Mouse (Mus musculus) Patski (cell line): ENCODE measurements around the gene Ebf1. TPM values are rescaled to one million over a fixed set of nuclear protein-coding genes. Genes with fewer than 3 reads are reported as not detected.

Source experiments
- ATAC-seq: fragments of 100-300 bp; one replicate; pipeline ENCODE4 v1.8.0; 2021
- CTCF ChIA-PET: fragments of 350-600 bp; sonication (Branson Sonifier 250); formaldehyde crosslinking; loops from one replicate; lab custom pipeline; 2022; ENCODE audit warnings: inconsistent platforms; lab: Charles Lee
- POLR2A ChIA-PET: fragments of 350-600 bp; sonication (Branson Sonifier 250); formaldehyde crosslinking; loops from one replicate; lab custom pipeline; 2022; ENCODE audit warnings: antibody characterized with exemption, inconsistent platforms; lab: Charles Lee
- DNase-seq: peaks from one replicate; pipeline ENCODE4 v3.0.0-alpha.2; 2011; ENCODE audit warnings: low read depth, low spot score
- H3K27me3 ChIP-seq: fragments of 371-371 bp; one replicate; pipeline ENCODE4 v1.5.1; 2021
- CTCF ChIP-seq: fragments of 100-300 bp; IDR thresholded peaks from one replicate; pipeline ENCODE4 v1.5.1; 2021
- in situ Hi-C: fragments of 300-500 bp; cut with MboI; formaldehyde crosslinking; loops from 3 replicates; pipeline ENCODE4 v1.11.1; 2018; ENCODE audit warnings: low pct_unique_long_range_greater_than_20kb, mixed read lengths
- polyA plus RNA-seq: library from polyadenylated mRNA; unstranded; gene quantifications from one replicate; pipeline ENCODE4 v1.2.3, GENCODE M21; 2021

The Ebf1 gene
- polyA plus RNA-seq, 1 experiment from 2014 or later, result 7.3 TPM

DNA sequence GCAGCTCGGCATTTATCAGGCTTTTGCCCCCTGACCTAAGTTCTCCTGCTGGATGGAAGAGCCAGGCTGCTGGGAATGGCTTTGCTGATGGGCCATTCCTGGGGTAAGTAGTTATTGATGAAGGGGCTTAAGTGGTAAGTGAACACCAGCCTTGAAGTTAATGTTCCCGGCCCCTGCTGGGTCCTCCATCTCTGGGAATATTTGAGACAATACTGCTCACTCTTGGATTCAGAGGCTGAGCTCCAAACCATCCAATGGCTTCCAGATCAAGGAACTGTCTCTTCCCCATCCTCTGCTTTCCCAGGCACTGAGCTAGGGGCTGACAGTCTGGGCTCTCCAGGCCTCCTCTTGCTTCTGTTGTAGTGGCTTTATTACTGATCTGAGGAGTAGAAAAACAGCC lies 116.2 kb downstream of the Ebf1 start:
- ChIA-PET CTCF (no interaction called here), POLR2A (interaction anchor here (1.3 kb wide), 1 partner anchor 39 kb away, joined by 3 read pairs; no protein-coding TSS in a partner anchor)
- no peak for ATAC-seq
- DNase-seq, result no peak
- no peak for TF ChIP-seq CTCF
- no peaks in the 10 kb centered on the region for H3K27me3 ChIP-seq
- in situ Hi-C loops, result no loop called here

DNA sequence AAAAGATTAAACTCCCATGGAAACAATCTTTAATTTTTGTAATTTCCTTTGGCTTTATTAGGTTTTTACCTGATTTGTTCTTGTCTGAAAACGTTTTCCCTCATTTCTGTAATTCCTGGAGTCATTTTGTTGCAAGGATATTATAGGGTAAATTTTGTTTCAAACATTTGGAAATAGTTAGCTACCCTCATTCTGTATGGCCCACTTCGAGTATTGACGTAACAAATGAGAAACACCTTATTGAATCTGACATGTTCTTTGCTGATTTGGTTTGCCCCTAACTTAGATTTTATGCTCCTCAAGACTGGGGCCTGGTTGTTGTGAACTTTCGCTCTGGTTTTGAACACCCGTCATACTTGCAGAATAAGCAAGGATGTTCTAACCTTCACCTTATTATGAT lies 120.9 kb downstream of the Ebf1 start:
- in situ Hi-C loops, result no loop called here
- TF ChIP-seq CTCF, result no peak
- CTCF ChIA-PET, result interaction anchor here (1.4 kb wide), 1 partner anchor 21 kb away, joined by 3 read pairs; no protein-coding TSS in a partner anchor
- ATAC-seq (no peak), DNase-seq (no peak)
- POLR2A ChIA-PET, result no interaction called here
- no peaks in the 10 kb centered on the region for H3K27me3 ChIP-seq

DNA sequence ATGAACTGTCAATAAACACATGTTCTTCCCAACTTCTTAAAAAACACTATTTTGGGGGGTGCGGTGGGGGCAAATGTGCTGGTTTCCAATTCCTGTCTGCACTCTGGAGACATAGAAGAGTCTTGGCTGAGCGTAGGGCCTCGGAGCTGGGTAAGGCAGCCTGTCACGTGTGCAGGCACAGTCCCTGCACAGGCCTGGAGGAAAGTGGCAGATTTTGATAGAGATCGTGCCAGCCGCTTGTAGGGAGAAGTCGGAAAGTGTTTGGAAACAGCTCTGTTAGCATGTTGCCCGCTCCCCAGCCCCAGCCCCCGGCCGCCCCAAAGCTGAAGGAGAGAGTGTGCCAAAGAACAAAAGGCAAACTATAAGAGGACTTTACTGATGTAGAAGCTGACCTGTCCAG lies 121.7 kb downstream of the Ebf1 start:
- H3K27me3 ChIP-seq, result no peaks in the 10 kb centered on the region
- in situ Hi-C loops, result no loop called here
- ATAC-seq (no peak), DNase-seq (no peak)
- TF ChIP-seq CTCF, result no peak
- ChIA-PET POLR2A (no interaction called here), CTCF (interaction anchor here (1.4 kb wide), 1 partner anchor 22 kb away, joined by 3 read pairs; no protein-coding TSS in a partner anchor)

DNA sequence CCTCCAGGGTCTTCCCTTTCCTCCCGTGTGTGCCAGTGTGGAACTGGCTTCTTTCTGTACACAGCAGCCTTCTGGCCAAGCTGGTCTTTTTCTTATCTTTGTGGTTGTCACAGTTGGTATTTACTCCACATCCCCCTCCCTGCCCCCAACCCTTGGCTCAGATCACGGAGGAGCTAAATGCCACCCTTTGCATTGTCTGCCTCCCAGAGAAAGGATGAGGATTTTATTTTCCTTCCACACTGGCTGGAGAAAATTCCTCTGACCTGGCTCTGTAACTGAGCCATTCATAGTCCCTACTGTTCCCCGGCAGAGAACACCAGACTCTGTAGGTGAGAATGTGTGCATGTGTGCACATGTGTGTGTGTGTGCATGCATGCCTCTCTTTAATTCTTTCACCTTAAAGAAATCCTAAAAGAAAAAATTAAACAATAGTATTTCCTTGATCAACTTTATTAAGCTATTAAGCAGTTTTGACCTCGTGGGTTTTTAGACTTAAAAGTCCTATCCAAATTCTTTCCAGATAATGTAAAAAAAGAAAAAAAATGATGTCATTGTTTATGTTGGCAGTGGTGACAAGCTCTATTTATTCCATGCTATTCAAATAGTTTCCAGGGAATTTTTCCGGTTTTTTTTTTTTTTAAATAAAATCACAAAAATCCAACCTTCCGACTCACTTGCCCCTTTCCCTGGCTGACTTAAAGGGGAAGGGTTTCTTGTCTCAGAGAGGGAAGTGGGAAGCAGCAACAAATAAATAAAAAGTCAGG lies 123.3 kb downstream of the Ebf1 start:
- DNase-seq, result no peak
- POLR2A ChIA-PET, result interaction anchor here (0.6 kb wide), 1 partner anchor 1265 kb away, joined by 4 read pairs; no protein-coding TSS in a partner anchor

DNA sequence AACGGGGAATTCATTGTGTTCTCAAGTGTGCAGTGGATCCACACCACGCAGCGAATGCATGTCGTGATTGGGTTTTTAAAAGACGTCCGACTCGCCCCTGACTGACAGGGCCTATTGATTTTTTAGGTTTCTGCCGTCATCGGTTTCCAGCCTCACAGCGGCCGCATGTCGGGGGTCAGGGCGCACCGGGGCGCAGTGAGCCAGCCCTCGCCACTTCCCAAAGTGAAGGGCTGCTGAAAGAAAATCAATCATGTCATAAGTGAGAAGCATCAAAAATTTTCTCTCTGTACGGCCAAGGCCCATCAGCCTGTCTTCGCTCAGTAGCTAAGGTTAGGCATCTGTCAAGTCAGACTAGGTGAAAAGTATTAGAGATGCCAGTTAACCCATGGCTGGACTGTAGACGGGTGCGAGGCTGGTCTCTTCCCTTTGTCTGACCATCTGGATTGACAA lies 124.0 kb downstream of the Ebf1 start:
- no peak for ATAC-seq
- no peak for TF ChIP-seq CTCF
- ChIA-PET CTCF (no interaction called here), POLR2A (no interaction called here)
- DNase-seq, result no peak
- no peaks in the 10 kb centered on the region for H3K27me3 ChIP-seq
- in situ Hi-C loops, result no loop called here

More for the DNA sequence above, 123.3 kb downstream of the Ebf1 start:
- no peak for ATAC-seq
- in situ Hi-C loops, result no loop called here
- CTCF ChIA-PET, result no interaction called here
- TF ChIP-seq CTCF, result no peak
- H3K27me3 ChIP-seq, result no peaks in the 10 kb centered on the region

DNA sequence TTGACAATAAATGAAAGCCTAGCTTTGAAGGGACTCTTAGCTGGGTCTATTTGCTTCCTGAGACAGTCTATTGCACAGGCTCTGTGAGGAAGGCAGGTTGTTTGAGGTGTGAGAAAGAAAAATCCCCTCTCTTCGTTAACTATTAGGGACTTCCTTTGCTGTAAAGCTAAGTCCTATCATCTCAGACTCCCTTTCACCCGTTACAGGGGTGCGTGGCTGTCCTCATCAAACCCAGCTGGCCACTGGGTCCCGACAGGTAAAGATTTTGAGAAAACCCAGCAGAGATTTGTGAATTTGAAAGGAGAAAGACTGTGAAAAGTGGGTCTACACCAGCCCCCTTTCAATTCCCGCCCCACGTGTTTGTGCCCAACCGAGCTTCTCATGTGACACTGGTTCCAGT lies 127.3 kb downstream of the Ebf1 start:
- ChIA-PET CTCF (no interaction called here), POLR2A (interaction anchor here (1.1 kb wide), 1 partner anchor 13 kb away, joined by 3 read pairs; no protein-coding TSS in a partner anchor)
- TF ChIP-seq CTCF, result no peak
- DNase-seq (no peak), ATAC-seq (no peak)
- no peaks in the 10 kb centered on the region for H3K27me3 ChIP-seq
- in situ Hi-C loops, result no loop called here

DNA sequence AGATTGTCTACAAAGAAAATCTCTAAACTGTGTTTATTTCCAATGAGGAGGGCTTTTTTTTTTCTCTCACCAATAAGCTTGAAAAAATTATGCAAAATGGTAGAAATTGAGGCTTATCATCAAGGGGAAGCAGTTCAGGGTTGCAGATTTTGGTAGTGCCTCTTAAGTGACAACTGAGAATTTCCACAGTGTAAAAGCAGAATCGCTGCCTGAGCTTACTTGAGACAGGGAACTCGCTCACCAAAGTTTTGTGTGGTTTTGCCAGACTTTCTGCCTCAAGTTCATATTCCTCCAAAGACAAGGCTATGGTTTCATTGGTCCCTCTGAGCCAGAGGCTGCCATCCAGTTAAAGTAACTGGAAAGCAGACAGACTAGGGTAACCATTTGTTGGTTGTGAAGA lies 128.8 kb downstream of the Ebf1 start:
- in situ Hi-C loops, result no loop called here
- ATAC-seq (no peak), DNase-seq (no peak)
- no peak for TF ChIP-seq CTCF
- CTCF ChIA-PET, result no interaction called here
- POLR2A ChIA-PET, result no interaction called here
- H3K27me3 ChIP-seq, result no peaks in the 10 kb centered on the region

DNA sequence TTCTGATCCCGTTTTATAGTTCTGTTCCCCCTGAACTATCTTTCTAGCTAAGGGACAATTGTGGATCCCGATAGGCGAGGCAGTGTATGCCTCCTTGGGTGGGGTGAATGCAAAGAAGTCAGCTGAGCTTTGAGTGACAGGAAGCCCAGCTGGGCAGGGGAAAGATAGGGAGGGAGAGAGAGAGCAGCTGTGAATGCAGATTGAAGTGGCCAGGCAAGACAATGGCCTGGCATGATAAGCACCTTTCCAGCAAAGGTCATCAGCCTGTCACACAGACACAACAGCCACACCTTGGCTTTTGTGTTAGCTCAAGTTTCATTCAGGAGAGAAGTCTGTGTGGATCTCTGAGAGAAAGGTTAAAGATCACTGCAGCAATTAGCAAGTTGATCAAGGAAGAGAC lies 129.6 kb downstream of the Ebf1 start:
- TF ChIP-seq CTCF, result no peak
- no peaks in the 10 kb centered on the region for H3K27me3 ChIP-seq
- ATAC-seq, result no peak
- ChIA-PET POLR2A (no interaction called here), CTCF (no interaction called here)
- in situ Hi-C loops, result no loop called here
- no peak for DNase-seq

DNA sequence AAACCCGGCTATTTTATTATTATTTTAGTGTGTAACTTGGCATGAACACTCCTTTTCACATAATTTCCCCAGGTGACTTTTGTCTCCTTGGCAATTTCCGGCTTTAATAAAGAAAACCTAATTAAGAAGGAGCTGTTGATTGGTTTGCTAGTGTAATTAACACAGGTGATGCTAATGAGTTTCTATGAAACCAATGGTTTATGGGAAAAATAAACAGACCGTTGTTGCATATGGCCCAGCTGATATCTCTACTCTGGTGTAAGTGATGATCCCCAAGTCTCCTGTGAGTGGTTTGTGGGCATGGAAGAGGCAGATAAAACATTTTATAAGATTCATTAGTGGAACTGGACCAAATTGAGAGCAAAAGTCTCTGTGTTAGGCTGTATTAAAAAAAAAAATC lies 132.2 kb downstream of the Ebf1 start:
- no peak for DNase-seq
- ATAC-seq, result no peak
- ChIA-PET POLR2A (interaction anchor here (0.7 kb wide), 1 partner anchor 20 kb away, joined by 3 read pairs; no protein-coding TSS in a partner anchor), CTCF (interaction anchor here (1.1 kb wide), 1 partner anchor 18 kb away, joined by 3 read pairs; no protein-coding TSS in a partner anchor)
- no peaks in the 10 kb centered on the region for H3K27me3 ChIP-seq
- no peak for TF ChIP-seq CTCF
- in situ Hi-C loops, result no loop called here

DNA sequence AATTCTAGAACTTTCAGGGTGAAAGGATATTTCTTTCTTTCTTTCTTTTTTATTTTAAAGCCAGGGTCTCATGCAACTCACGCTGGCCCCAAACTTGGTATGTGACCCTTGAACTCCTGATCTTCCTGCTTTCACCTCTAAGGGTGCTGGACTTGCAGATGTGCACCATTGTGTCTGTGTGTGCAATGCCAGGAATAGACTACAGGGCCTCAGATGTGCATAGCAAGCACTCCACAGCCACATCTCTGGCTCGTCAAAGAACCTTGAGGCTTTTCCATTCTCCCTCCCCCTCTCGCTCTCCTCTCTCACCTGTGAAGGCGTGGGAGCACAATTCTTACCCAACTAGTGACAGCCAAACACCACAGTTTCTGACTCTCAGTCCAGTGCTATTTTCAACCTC lies 137.2 kb downstream of the Ebf1 start:
- no peaks in the 10 kb centered on the region for H3K27me3 ChIP-seq
- DNase-seq (no peak), ATAC-seq (no peak)
- CTCF ChIA-PET, result no interaction called here
- no peak for TF ChIP-seq CTCF
- in situ Hi-C loops, result no loop called here
- POLR2A ChIA-PET, result no interaction called here

DNA sequence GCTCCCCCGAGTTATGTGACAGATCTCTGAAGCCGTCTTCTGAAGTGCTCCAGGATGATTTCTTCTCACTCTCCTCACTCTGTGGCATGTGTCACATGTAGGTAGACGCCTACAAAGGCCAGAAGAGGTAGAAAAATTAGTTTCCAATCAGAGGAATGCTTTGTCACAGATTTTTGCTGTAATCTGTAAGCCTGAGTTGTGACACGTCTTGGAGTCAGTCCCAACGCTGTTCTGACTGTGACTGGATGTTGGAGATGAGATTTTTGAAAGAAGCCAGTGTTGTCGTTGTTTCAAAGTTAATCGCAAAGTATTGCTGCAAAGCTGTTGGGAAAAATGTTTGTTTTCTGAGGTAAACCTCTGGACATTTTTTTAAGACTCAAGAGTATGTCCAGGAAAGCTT lies 139.2 kb downstream of the Ebf1 start:
- ATAC-seq (no peak), DNase-seq (no peak)
- ChIA-PET CTCF (no interaction called here), POLR2A (no interaction called here)
- no peaks in the 10 kb centered on the region for H3K27me3 ChIP-seq
- TF ChIP-seq CTCF, result no peak
- in situ Hi-C loops, result no loop called here
